Mouse (Mus musculus): ENCODE measurements around the gene Nap1l1. TPM values are rescaled to one million over a fixed set of nuclear protein-coding genes. Genes with fewer than 3 reads are reported as not detected.
A peak's percentile ranks its signal among the peaks of the same experiment; 100 is the strongest.
"Not testable (repeated sequence)": the region's sequence is repeated elsewhere in the genome, so short reads cannot be mapped to it uniquely, and the experiment has no call there.

Nap1l1 gene
- 190 and 243 TPM in 2 replicates for polyA plus RNA-seq (2016; fragmentation: Nextera tagmentation; extraction: Ambion mirVana)

GRCm38 (mm10) chr10:111472686-111473510 is at the start of gene Nap1l1:
Gene Nap1l1 (plus strand): TSS chr10:111473223.
- peak within 1 kb of the TSS; percentile 99 for H3K27ac ChIP-seq
- H3K27me3 ChIP-seq (ENCODE audit: insufficient read depth, poor library complexity, severe bottlenecking): no peaks in the 10 kb centered on the region
- peaks cover 23% of the 10 kb centered on the region for H3K4me1 ChIP-seq
- H3K36me3 ChIP-seq: 0 out of 2 replicates have a peak, but pooled peaks cover 2% of the 10 kb centered on the region
- peak within 1 kb of the TSS; percentile 99 for H3K4me3 ChIP-seq
- under 1% methylated on average over 79 of the region's 80 CpGs for WGBS
- peak; percentile 98 for DNase-seq (ENCODE audit: low spot score)
- H3K9me3 ChIP-seq: no peaks in the 10 kb centered on the region

- Histone ChIP-seq H3K36me3 (no peaks in the 10 kb centered on the region), H3K27me3 (ENCODE audit: insufficient read depth, poor library complexity, severe bottlenecking) (no peaks in the 10 kb centered on the region), H3K4me1 (peaks cover 15% of the 10 kb centered on the region), H3K9me3 (no peaks in the 10 kb centered on the region), H3K27ac (no peak overlapping the region), H3K4me3 (no peak overlapping the region)
- WGBS: 86% methylated on average over 1 of the region's 1 CpGs
- DNase-seq (ENCODE audit: low spot score): no peak
Measured at GRCm38 (mm10) chr10:111426491-111426890, 46.5 kb upstream of the Nap1l1 start.

GRCm38 (mm10) chr10:111433502-111433901 is 39.5 kb upstream of the Nap1l1 start:
- Histone ChIP-seq H3K27me3 (ENCODE audit: insufficient read depth, poor library complexity, severe bottlenecking) (no peaks in the 10 kb centered on the region), H3K27ac (no peak overlapping the region), H3K4me1 (no peaks in the 10 kb centered on the region), H3K9me3 (no peaks in the 10 kb centered on the region), H3K4me3 (no peak overlapping the region), H3K36me3 (no peaks in the 10 kb centered on the region)
- 85% methylated on average over 3 of the region's 3 CpGs for WGBS
- no peak for DNase-seq (ENCODE audit: low spot score)

GRCm38 (mm10) chr10:111441034-111441440 is 32.0 kb upstream of the Nap1l1 start:
- no peaks in the 10 kb centered on the region for H3K9me3 ChIP-seq
- H3K27ac ChIP-seq: no peak overlapping the region

DNA sequence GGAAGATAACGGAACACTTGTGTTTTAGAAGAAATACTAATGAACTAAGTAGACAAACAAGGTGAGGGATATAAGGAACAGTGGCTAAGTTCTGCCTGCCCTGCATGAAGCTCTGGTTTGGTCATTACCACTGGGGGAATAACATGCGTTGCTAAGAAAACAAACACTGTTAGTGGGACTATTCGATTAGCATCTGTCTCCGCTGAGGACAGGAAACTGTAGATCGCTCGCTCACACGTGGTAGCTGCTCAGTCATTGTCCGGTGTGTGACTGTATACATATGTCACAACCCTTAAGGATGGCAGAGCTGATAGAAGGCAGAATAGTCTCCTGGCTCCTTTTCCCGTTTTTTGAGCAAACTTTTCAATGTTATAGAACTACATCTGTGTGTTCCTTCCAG is 28.8 kb upstream of the Nap1l1 start:
- Histone ChIP-seq H3K36me3 (no peaks in the 10 kb centered on the region), H3K9me3 (no peaks in the 10 kb centered on the region), H3K27ac (no peak overlapping the region), H3K4me3 (no peak overlapping the region), H3K27me3 (ENCODE audit: insufficient read depth, poor library complexity, severe bottlenecking) (no peaks in the 10 kb centered on the region), H3K4me1 (peaks cover 19% of the 10 kb centered on the region)
- DNase-seq (ENCODE audit: low spot score): no peak
- WGBS: 61% methylated on average over 9 of the region's 9 CpGs

More at GRCm38 (mm10) chr10:111441034-111441440, 32.0 kb upstream of the Nap1l1 start:
- Histone ChIP-seq H3K4me1 (peaks cover 15% of the 10 kb centered on the region), H3K36me3 (no peaks in the 10 kb centered on the region), H3K27me3 (ENCODE audit: insufficient read depth, poor library complexity, severe bottlenecking) (no peaks in the 10 kb centered on the region), H3K4me3 (no peak overlapping the region)
- no peak for DNase-seq (ENCODE audit: low spot score)
- WGBS: 43% methylated on average over 3 of the region's 3 CpGs

- Histone ChIP-seq H3K9me3 (no peaks in the 10 kb centered on the region), H3K4me1 (peaks cover 14% of the 10 kb centered on the region), H3K27me3 (ENCODE audit: insufficient read depth, poor library complexity, severe bottlenecking) (no peaks in the 10 kb centered on the region), H3K27ac (peak overlapping the region; percentile 19; the same call in 1 of the 2 replicates), H3K36me3 (no peaks in the 10 kb centered on the region), H3K4me3 (no peak overlapping the region)
- WGBS: 56% methylated on average over 9 of the region's 9 CpGs
- DNase-seq (ENCODE audit: low spot score): peak; percentile 82
Measured at GRCm38 (mm10) chr10:111445939-111446671, 26.9 kb upstream of the Nap1l1 start.

- 92% methylated on average over 3 of the region's 3 CpGs for WGBS
- H3K36me3 ChIP-seq; H3K27me3 ChIP-seq (ENCODE audit: insufficient read depth, poor library complexity, severe bottlenecking); H3K4me3 ChIP-seq; H3K4me1 ChIP-seq; DNase-seq (ENCODE audit: low spot score); H3K9me3 ChIP-seq: not testable (repeated sequence)
- H3K27ac ChIP-seq: peak overlapping the region; percentile 19; the same call in 1 of the 2 replicates
Measured at GRCm38 (mm10) chr10:111446672-111447008, 26.4 kb upstream of the Nap1l1 start.

GRCm38 (mm10) chr10:111449662-111450061 is 23.4 kb upstream of the Nap1l1 start:
- H3K9me3 ChIP-seq; H3K4me1 ChIP-seq; H3K4me3 ChIP-seq; DNase-seq (ENCODE audit: low spot score); H3K27me3 ChIP-seq (ENCODE audit: insufficient read depth, poor library complexity, severe bottlenecking); H3K36me3 ChIP-seq; H3K27ac ChIP-seq: not testable (repeated sequence)
- WGBS: 58% methylated on average over 5 of the region's 5 CpGs

DNA sequence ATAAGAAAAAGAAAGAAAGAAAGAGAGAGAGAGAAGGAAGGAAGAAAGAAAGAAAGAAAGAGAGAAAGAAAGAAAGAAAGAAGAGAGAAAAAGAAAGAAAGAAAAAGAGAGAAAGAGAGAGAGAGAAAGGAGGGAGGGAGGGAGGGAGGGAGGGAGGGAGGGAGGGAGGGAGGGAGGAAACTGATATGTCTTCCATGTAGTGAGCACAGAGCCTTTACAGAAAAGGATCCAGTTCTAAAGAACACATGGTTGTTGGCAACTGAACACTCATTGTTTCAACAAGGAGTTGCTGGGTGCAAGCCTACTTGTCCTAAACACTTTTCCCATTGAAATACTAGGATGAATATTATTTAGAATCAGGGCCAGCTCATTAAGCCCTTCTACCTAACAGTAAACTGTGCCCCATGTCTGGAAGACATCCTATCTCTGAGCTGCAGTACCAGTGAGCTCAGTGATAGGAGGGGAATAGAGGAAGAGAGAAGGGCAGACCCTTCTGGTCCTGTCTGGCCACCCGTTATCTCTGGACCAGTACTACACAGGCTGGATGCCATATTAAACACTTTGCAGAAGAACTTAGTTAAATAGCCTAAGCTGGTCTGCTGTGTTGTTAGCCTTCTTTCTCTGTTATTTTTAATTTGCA is 21.2 kb upstream of the Nap1l1 start:
- DNase-seq (ENCODE audit: low spot score): peak; percentile 75
- no peaks in the 10 kb centered on the region for H3K4me1 ChIP-seq
- no peak overlapping the region for H3K27ac ChIP-seq
- no peaks in the 10 kb centered on the region for H3K9me3 ChIP-seq
- H3K36me3 ChIP-seq: no peaks in the 10 kb centered on the region
- 45% methylated on average over 1 of the region's 1 CpGs for WGBS
- H3K27me3 ChIP-seq (ENCODE audit: insufficient read depth, poor library complexity, severe bottlenecking): no peaks in the 10 kb centered on the region
- no peak overlapping the region for H3K4me3 ChIP-seq

DNA sequence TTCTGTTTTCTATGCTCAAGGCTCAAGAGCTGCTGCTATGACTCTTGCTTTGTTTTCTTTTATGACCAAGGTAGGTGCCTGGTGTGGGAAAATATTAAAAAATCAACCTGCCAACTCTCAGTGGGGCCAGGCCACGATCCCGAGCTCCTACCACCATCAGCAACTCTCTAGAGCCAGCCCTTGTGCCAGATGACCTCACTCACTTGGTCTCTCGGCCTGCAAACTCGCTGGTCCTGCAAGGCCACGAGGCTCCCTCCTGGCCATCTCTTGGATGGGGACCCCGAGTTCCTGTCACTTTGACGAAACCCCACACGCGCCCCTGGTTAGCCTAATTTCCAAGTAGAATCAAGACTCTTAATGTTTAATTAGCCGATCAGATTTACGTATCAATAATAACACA is 20.6 kb upstream of the Nap1l1 start:
- Histone ChIP-seq H3K4me1 (no peaks in the 10 kb centered on the region), H3K27me3 (ENCODE audit: insufficient read depth, poor library complexity, severe bottlenecking) (no peaks in the 10 kb centered on the region), H3K27ac (no peak overlapping the region), H3K9me3 (no peaks in the 10 kb centered on the region), H3K36me3 (no peaks in the 10 kb centered on the region), H3K4me3 (no peak overlapping the region)
- 86% methylated on average over 11 of the region's 11 CpGs for WGBS
- no peak for DNase-seq (ENCODE audit: low spot score)

DNA sequence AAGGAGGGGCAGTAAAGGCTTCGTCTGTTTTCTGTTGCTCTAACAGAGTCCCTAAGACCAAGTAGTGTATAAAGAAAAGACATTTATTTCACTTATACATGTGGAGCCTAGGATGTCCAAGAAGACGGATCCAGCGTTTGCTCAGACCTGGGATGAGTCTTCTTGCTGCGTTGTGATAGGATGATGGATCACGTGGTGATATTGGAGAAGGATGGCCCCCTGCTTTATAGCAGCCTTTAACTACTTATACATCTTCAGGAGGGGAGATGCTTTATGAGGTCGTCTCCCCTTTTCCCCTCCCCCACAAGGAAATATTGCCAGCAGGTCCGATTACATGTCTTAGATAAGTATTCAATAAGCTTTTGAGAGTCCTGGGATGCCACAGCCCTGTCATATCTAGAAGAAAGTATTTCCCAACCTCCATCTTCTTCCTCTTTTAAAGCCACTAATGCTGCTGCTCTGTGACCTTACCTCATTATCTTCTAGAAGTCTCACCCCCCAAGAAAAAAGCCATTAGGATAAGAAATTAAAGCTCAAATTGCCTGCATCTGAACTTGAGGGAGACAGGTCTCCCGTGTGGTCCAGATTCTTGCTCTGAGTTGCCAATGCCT is 18.2 kb upstream of the Nap1l1 start:
- Histone ChIP-seq H3K4me1 (no peaks in the 10 kb centered on the region), H3K9me3 (no peaks in the 10 kb centered on the region), H3K27ac (no peak overlapping the region), H3K36me3 (no peaks in the 10 kb centered on the region), H3K4me3 (no peak overlapping the region), H3K27me3 (ENCODE audit: insufficient read depth, poor library complexity, severe bottlenecking) (no peaks in the 10 kb centered on the region)
- WGBS: 77% methylated on average over 8 of the region's 8 CpGs
- no peak for DNase-seq (ENCODE audit: low spot score)

DNA sequence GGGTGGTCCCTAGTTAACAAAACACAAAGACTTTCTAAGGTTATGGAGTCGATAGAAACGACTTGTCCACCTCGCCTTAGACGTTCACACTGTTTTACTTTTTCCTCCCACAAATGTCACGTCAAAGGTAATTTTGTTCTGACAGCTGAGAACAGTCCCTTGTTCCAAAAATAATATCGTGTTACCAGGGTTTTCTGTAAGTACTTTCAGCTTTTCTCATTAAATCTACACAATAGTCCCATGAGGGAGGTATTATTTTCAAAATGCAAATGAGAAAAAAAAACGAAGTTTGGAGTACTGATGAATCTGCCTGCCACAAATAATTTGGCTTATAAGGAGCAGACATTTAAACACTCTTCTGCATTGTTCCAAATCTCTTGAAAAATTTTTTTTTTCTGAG is 14.9 kb upstream of the Nap1l1 start:
- WGBS: 70% methylated on average over 7 of the region's 7 CpGs
- no peak overlapping the region for H3K4me3 ChIP-seq
- no peak overlapping the region for H3K27ac ChIP-seq
- H3K36me3 ChIP-seq: no peaks in the 10 kb centered on the region
- no peaks in the 10 kb centered on the region for H3K9me3 ChIP-seq
- peaks cover 2% of the 10 kb centered on the region; the same call in 1 of the 2 replicates for H3K4me1 ChIP-seq
- H3K27me3 ChIP-seq (ENCODE audit: insufficient read depth, poor library complexity, severe bottlenecking): no peaks in the 10 kb centered on the region
- DNase-seq (ENCODE audit: low spot score): no peak
